In the genomic region with DNA sequence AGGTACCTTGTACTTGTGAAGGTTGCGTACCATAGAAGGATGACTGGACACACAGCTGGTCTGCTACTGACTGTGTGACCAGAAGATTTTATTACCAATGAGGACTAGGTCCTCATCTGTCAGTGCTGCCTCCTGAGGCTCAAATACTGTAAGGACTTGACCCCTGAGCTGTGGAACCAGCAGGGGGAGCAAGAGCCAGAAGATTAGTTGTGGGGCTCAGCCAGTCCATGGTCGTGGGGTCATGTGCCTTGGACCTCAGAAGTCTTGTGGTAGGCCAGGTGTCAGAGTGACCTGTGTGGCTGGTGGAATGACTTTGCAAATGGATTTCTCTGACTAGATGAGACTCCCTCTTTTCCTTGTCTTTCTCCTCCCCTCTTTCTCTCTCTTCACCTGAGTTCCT, we compare ENCODE assay signal across 10 mouse cellular contexts. TPM values are rescaled to one million over a fixed set of nuclear protein-coding genes. Genes with fewer than 3 reads are reported as not detected.
DNase-seq lines count a peak whose midpoint lies in the region; ATAC-seq and TF ChIP-seq lines count a peak whose summit lies in the region.
"Had no signal": no experiment of that assay in that cellular context is flagged by ENCODE, and none has a peak within 500 bp of the region (broad histone marks: within the 10 kb centered on the region; RNA-seq: fewer than 3 reads in every experiment).

No protein-coding gene starts in this region.

- H3K4me2 ChIP-seq in hindbrain, postnatal 0 days (ENCODE audit: low read depth, low read length), result no peak overlapping the region
- no peak overlapping the region for H3K4me2 ChIP-seq in hindbrain, embryonic 13.5 days
- no peak overlapping the region for H3K4me2 ChIP-seq in forebrain, embryonic 11.5 days (ENCODE audit: low read depth, low read length, severe bottlenecking)
- no peak overlapping the region for H3K4me2 ChIP-seq in midbrain, embryonic 11.5 days
- H3K4me2 ChIP-seq: hindbrain, embryonic 15.5 days had no signal

- TF ChIP-seq CTCF in hindbrain, postnatal 0 days (IDR thresholded peaks at IDR 0.05; ENCODE audit: low read depth), result peak; percentile 36

- no peaks in the 10 kb centered on the region for H3K36me3 ChIP-seq in hindbrain, postnatal 0 days (ENCODE audit: insufficient read depth, low read length)
- no peaks in the 10 kb centered on the region for H3K36me3 ChIP-seq in hindbrain, embryonic 13.5 days
- H3K36me3 ChIP-seq in forebrain, embryonic 11.5 days (ENCODE audit: control insufficient read depth, insufficient read depth, low read length), result no peaks in the 10 kb centered on the region
- H3K36me3 ChIP-seq in midbrain, embryonic 11.5 days (ENCODE audit: control insufficient read depth, insufficient read depth, low read length), result no peaks in the 10 kb centered on the region
- H3K36me3 ChIP-seq: hindbrain, embryonic 15.5 days had no signal

- no peak overlapping the region for H3K27ac ChIP-seq in hindbrain, postnatal 0 days
- H3K27ac ChIP-seq in hindbrain, embryonic 13.5 days, result no peak overlapping the region
- no peak overlapping the region for H3K27ac ChIP-seq in forebrain, embryonic 11.5 days (ENCODE audit: low read depth, low read length)
- H3K27ac ChIP-seq in midbrain, embryonic 11.5 days (ENCODE audit: low read depth, low read length), result no peak overlapping the region
- H3K27ac ChIP-seq: hindbrain, embryonic 15.5 days had no signal

- 74% methylated on average over 2 of the region's 2 CpGs for WGBS in hindbrain, postnatal 0 days
- 73% methylated on average over 2 of the region's 2 CpGs for WGBS in hindbrain, embryonic 13.5 days
- WGBS in forebrain, embryonic 11.5 days, result 75% methylated on average over 2 of the region's 2 CpGs
- WGBS in midbrain, embryonic 11.5 days, result 79% methylated on average over 2 of the region's 2 CpGs

- no peak overlapping the region for H3K9ac ChIP-seq in hindbrain, postnatal 0 days (replicated peaks; ENCODE audit: low read length)
- H3K9ac ChIP-seq in hindbrain, embryonic 13.5 days, result no peak overlapping the region
- no peak overlapping the region for H3K9ac ChIP-seq in forebrain, embryonic 11.5 days (ENCODE audit: low read length)
- no peak overlapping the region for H3K9ac ChIP-seq in midbrain, embryonic 11.5 days (ENCODE audit: low read length)
- H3K9ac ChIP-seq: hindbrain, embryonic 15.5 days had no signal

- H3K27me3 ChIP-seq in hindbrain, postnatal 0 days (ENCODE audit: insufficient read depth, low read length), result no peaks in the 10 kb centered on the region
- H3K27me3 ChIP-seq in hindbrain, embryonic 13.5 days, result 0 out of 2 replicates have a peak, but pooled peaks cover 3% of the 10 kb centered on the region
- H3K27me3 ChIP-seq in forebrain, embryonic 11.5 days (ENCODE audit: control insufficient read depth, insufficient read depth, low read length), result no peaks in the 10 kb centered on the region
- no peaks in the 10 kb centered on the region for H3K27me3 ChIP-seq in midbrain, embryonic 11.5 days (ENCODE audit: control insufficient read depth, insufficient read depth, low read length)
- H3K27me3 ChIP-seq: hindbrain, embryonic 15.5 days had no signal

- H3K9me3 ChIP-seq in hindbrain, postnatal 0 days (ENCODE audit: low read length), result no peaks in the 10 kb centered on the region
- no peaks in the 10 kb centered on the region for H3K9me3 ChIP-seq in hindbrain, embryonic 13.5 days
- H3K9me3 ChIP-seq in forebrain, embryonic 11.5 days (ENCODE audit: control insufficient read depth, low read length), result no peaks in the 10 kb centered on the region
- H3K9me3 ChIP-seq in midbrain, embryonic 11.5 days (ENCODE audit: control insufficient read depth, low read length), result no peaks in the 10 kb centered on the region
- H3K9me3 ChIP-seq: hindbrain, embryonic 15.5 days had no signal

- no peak for DNase-seq in hindbrain, postnatal 0 days (ENCODE audit: low spot score)
- peak; percentile 27 for DNase-seq in A20 (ENCODE audit: low read depth, low spot score)
- peak; percentile 56 to 59 for DNase-seq in adrenal gland, adult 18-20 months (ENCODE audit: low spot score in 2 of 2)
- peak; percentile 24 for DNase-seq in kidney, postnatal 14 days
- DNase-seq in forebrain, embryonic 11.5 days (ENCODE audit: low spot score), result no peak
- DNase-seq in midbrain, embryonic 11.5 days (ENCODE audit: low spot score, missing footprints), result no peak

- H3K4me3 ChIP-seq in hindbrain, postnatal 0 days (ENCODE audit: low read length), result no peak overlapping the region
- H3K4me3 ChIP-seq in hindbrain, embryonic 13.5 days, result no peak overlapping the region
- H3K4me3 ChIP-seq in forebrain, embryonic 11.5 days (ENCODE audit: low read depth, low read length), result no peak overlapping the region
- no peak overlapping the region for H3K4me3 ChIP-seq in midbrain, embryonic 11.5 days (ENCODE audit: low read depth, low read length)
- H3K4me3 ChIP-seq: hindbrain, embryonic 15.5 days had no signal

- no peaks in the 10 kb centered on the region for H3K4me1 ChIP-seq in hindbrain, postnatal 0 days (ENCODE audit: insufficient read depth, low read length)
- no peaks in the 10 kb centered on the region for H3K4me1 ChIP-seq in hindbrain, embryonic 13.5 days (replicated peaks)
- no peaks in the 10 kb centered on the region for H3K4me1 ChIP-seq in forebrain, embryonic 11.5 days (replicated peaks; ENCODE audit: control insufficient read depth, insufficient read depth, low read length)
- H3K4me1 ChIP-seq in midbrain, embryonic 11.5 days (ENCODE audit: control insufficient read depth, insufficient read depth, low read length), result no peaks in the 10 kb centered on the region
- H3K4me1 ChIP-seq: hindbrain, embryonic 15.5 days had no signal

- ATAC-seq in hindbrain, postnatal 0 days, result no peak
- ATAC-seq in hindbrain, embryonic 13.5 days (ENCODE audit: low FRiP score), result no peak
- ATAC-seq in forebrain, embryonic 11.5 days (replicated peaks; ENCODE audit: low FRiP score), result no peak
- no peak for ATAC-seq in midbrain, embryonic 11.5 days (ENCODE audit: low FRiP score)
- ATAC-seq in frontal cortex, adult (ENCODE audit: low TSS enrichment), result no peak

RNA-seq across cellular contexts. Expression of a gene that starts 29.5 kb away (rescaled TPM):
- total RNA-seq in hindbrain, postnatal 0 days (2014; rRNA removed), result 0.79 and 0.99 TPM in 2 replicates
- 0.66 and 0.81 TPM in 2 replicates for polyA plus RNA-seq in hindbrain, postnatal 0 days (2015; fragmentation: Nextera tagmentation; extraction: Ambion mirVana)
- 2.1 and 2.2 TPM in 2 replicates for polyA plus RNA-seq in hindbrain, embryonic 13.5 days (2015; fragmentation: Nextera tagmentation; extraction: Ambion mirVana)
- not detected for total RNA-seq in adrenal gland, adult 18-20 months (2021)
- 0.84 and 0.95 TPM in 2 replicates for polyA plus RNA-seq in forebrain, embryonic 11.5 days (2014; fragmentation: Nextera tagmentation; extraction: Ambion mirVana)
- 0.20 and 0.46 TPM in 2 replicates for polyA plus RNA-seq in midbrain, embryonic 11.5 days (2014; fragmentation: Nextera tagmentation; extraction: Ambion mirVana)
- polyA plus RNA-seq: neural tube, embryonic 11.5 days had no signal

RNA-seq across cellular contexts. Expression of a gene that starts 52.8 kb away (rescaled TPM):
- total RNA-seq in hindbrain, postnatal 0 days (2014; rRNA removed), result 15.1 and 17.4 TPM in 2 replicates
- 12.4 and 14.1 TPM in 2 replicates for polyA plus RNA-seq in hindbrain, postnatal 0 days (2015; fragmentation: Nextera tagmentation; extraction: Ambion mirVana)
- polyA plus RNA-seq in hindbrain, embryonic 13.5 days (2015; fragmentation: Nextera tagmentation; extraction: Ambion mirVana), result 5.5 and 6.2 TPM in 2 replicates
- 10 to 100 TPM; 28.0 to 34.7 TPM for total RNA-seq in adrenal gland, adult 18-20 months (2021)
- 1.2 and 2.0 TPM in 2 replicates for polyA plus RNA-seq in forebrain, embryonic 11.5 days (2014; fragmentation: Nextera tagmentation; extraction: Ambion mirVana)
- 1.6 and 2.2 TPM in 2 replicates for polyA plus RNA-seq in midbrain, embryonic 11.5 days (2014; fragmentation: Nextera tagmentation; extraction: Ambion mirVana)

Comparison
In these comparisons a context has a peak if more than half of its experiments do, and no peak if none do; other contexts are left out.
1. DNase-seq: peak in A20 (single experiment), adrenal gland, adult 18-20 months (2 of 2) and kidney, postnatal 14 days (single experiment); none in hindbrain, postnatal 0 days (single experiment), forebrain, embryonic 11.5 days (single experiment) and midbrain, embryonic 11.5 days (single experiment).